Mouse (Mus musculus) lung, adult 2 months (tissue): ENCODE data around the gene B3gnt9. TPM values are rescaled to one million over a fixed set of nuclear protein-coding genes. Genes with fewer than 3 reads are reported as not detected.

ENCODE experiments used
- DNase-seq: peaks from one replicate; pipeline ENCODE4 v3.0.0; 2022
- H3K4me1 ChIP-seq: fragments of 200-500 bp; 2 replicates; pipeline ENCODE4 v1.6.1; 2011; ENCODE audit warnings: low read length; ENCODE audit not compliant: control insufficient read depth, insufficient read depth
- H3K4me3 ChIP-seq: fragments of 200-500 bp; replicated peaks from 2 replicates; pipeline ENCODE3; 2011; ENCODE audit warnings: low read depth, mild to moderate bottlenecking, control low read depth, low read length; ENCODE audit errors: extremely low read depth
- CTCF ChIP-seq: fragments of 200-500 bp; IDR thresholded peaks from 2 replicates; pipeline ENCODE4 v1.5.1; 2011; ENCODE audit warnings: mild to moderate bottlenecking, low read length, control low read depth; ENCODE audit not compliant: insufficient read depth
- POLR2A ChIP-seq: fragments of 200-500 bp; IDR thresholded peaks from 2 replicates; pipeline ENCODE4 v1.6.1; 2011; ENCODE audit warnings: low read depth, mild to moderate bottlenecking, control low read depth, low read length, borderline replicate concordance; ENCODE audit errors: extremely low read depth
- WGBS: fragments of 180-500 bp; shearing (Covaris S2); methylation state at CpG from one replicate; pipeline ENCODE4 v1.1.7; 2018; 5-methylcytosine and 5-hydroxymethylcytosine counted together
- polyA plus RNA-seq: library from polyadenylated mRNA; depleted of rRNA; stranded (reverse); fragments of >200 nt; gene quantifications from 2 replicates; pipeline ENCODE4 v1.2.3, GENCODE M21; 2012

The B3gnt9 gene
- polyA plus RNA-seq, 1 experiment = 35.5 TPM

GRCm38 (mm10) chr8:105270101-105270915 lies 15.4 kb upstream of the B3gnt9 start:
- no peak for TF ChIP-seq POLR2A
- TF ChIP-seq CTCF = no peak
- Histone ChIP-seq H3K4me3 (peak overlapping the region; percentile 57), H3K4me1 (peaks cover 11% of the 10 kb centered on the region)
- DNase-seq = peak; percentile 27
- 32% methylated on average over 39 of the region's 39 CpGs for WGBS

- TF ChIP-seq POLR2A = peak; percentile 62; the same call in 1 of the 2 replicates
- no peak for TF ChIP-seq CTCF
- peak; percentile 75 for DNase-seq
- WGBS = 4% methylated on average over 42 of the region's 42 CpGs
- peaks cover 11% of the 10 kb centered on the region for H3K4me1 ChIP-seq
- H3K4me3 ChIP-seq = peak within 1 kb of the TSS; percentile 73
Observed at GRCm38 (mm10) chr8:105269461-105269947, 14.6 kb upstream of the B3gnt9 start, which contains the start of gene Hsf4. Gene Hsf4, plus strand, starts transcription at chr8:105269801.

GRCm38 (mm10) chr8:105269075-105269458 lies 14.1 kb upstream of the B3gnt9 start:
- 15% methylated on average over 10 of the region's 10 CpGs for WGBS
- no peak for TF ChIP-seq POLR2A
- TF ChIP-seq CTCF = no peak

GRCm38 (mm10) chr8:105268342-105269074 lies 13.6 kb upstream of the B3gnt9 start:
- Histone ChIP-seq H3K4me1 (peaks cover 11% of the 10 kb centered on the region), H3K4me3 (peak overlapping the region; percentile 73)
- WGBS = 33% methylated on average over 65 of the region's 65 CpGs
- no peak for TF ChIP-seq POLR2A
- no peak for TF ChIP-seq CTCF
- peak; percentile 56 for DNase-seq

More at GRCm38 (mm10) chr8:105269075-105269458, 14.1 kb upstream of the B3gnt9 start:
- H3K4me1 ChIP-seq = peaks cover 11% of the 10 kb centered on the region
- no peak for DNase-seq
- peak overlapping the region; percentile 73 for H3K4me3 ChIP-seq

GRCm38 (mm10) chr8:105266775-105267174 lies 11.8 kb upstream of the B3gnt9 start:
- Histone ChIP-seq H3K4me3 (no peak overlapping the region), H3K4me1 (peaks cover 11% of the 10 kb centered on the region)
- no peak for DNase-seq
- WGBS = 75% methylated on average over 13 of the region's 13 CpGs
- TF ChIP-seq CTCF = no peak
- TF ChIP-seq POLR2A = no peak

GRCm38 (mm10) chr8:105265128-105265527 lies 10.2 kb upstream of the B3gnt9 start:
- peaks cover 10% of the 10 kb centered on the region for H3K4me1 ChIP-seq
- 6% methylated on average over 10 of the region's 10 CpGs for WGBS
- peak; percentile 32 for DNase-seq
- TF ChIP-seq CTCF (no peak), POLR2A (peak; percentile 15; the same call in 1 of the 2 replicates)
- H3K4me3 ChIP-seq = peak overlapping the region; percentile 49

GRCm38 (mm10) chr8:105264024-105264982 lies 9.3 kb upstream of the B3gnt9 start, which contains the start of the genes Tradd and Fbxl8:
Gene Tradd, minus strand, starts transcription at chr8:105264609.
Gene Fbxl8, plus strand, starts transcription at chr8:105264648.
- peak within 1 kb of the TSS; percentile 79 for H3K4me3 ChIP-seq
- peak; percentile 78 for DNase-seq
- 2% methylated on average over 54 of the region's 54 CpGs for WGBS
- peaks cover 16% of the 10 kb centered on the region for H3K4me1 ChIP-seq
- TF ChIP-seq CTCF (no peak), POLR2A (peak; percentile 76; the same call in 1 of the 2 replicates)

GRCm38 (mm10) chr8:105263244-105263912 lies 8.4 kb upstream of the B3gnt9 start:
- H3K4me1 ChIP-seq = peaks cover 12% of the 10 kb centered on the region
- H3K4me3 ChIP-seq = no peak overlapping the region
- 44% methylated on average over 16 of the region's 16 CpGs for WGBS
- no peak for DNase-seq
- TF ChIP-seq POLR2A (no peak), CTCF (no peak)
